Mouse (Mus musculus): ENCODE results near the gene Ccdc85b.

The Ccdc85b gene

GRCm38 (mm10) chr19:5424782-5425741 is 32.6 kb downstream of the Ccdc85b start, which contains the start of the genes Drap1 and AI837181:
Gene Drap1, minus strand, starts transcription at chr19:5424979.
Gene AI837181, plus strand, starts transcription at chr19:5425144.
- DNase-seq (ENCODE audit: low spot score in 2 of 2), result peak; percentile 87 to 89

GRCm38 (mm10) chr19:5424092-5424781 is 33.5 kb downstream of the Ccdc85b start:
- DNase-seq (ENCODE audit: low spot score in 2 of 2), result peak; percentile 59

DNA sequence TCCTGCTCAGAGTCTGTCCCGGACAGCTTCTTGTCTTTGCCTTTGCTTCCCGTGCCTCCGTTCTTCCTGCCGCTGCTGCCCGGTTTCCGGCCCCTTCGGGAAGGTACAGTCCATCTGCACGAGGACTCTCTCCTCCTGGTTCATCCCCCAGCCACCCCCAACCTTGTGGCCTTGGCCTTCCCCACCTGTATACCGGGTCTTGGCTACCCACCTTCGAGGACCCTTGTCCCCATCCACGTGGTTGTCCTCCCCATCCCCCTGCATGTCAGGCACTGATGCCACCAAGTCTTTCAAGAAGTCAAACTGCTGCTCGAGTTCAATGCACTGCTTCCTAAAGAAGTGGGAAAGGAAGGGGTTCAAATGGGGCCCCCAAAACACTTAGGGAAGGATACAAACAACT is 34.1 kb downstream of the Ccdc85b start:
- no peak for DNase-seq (ENCODE audit: low spot score in 2 of 2)

DNA sequence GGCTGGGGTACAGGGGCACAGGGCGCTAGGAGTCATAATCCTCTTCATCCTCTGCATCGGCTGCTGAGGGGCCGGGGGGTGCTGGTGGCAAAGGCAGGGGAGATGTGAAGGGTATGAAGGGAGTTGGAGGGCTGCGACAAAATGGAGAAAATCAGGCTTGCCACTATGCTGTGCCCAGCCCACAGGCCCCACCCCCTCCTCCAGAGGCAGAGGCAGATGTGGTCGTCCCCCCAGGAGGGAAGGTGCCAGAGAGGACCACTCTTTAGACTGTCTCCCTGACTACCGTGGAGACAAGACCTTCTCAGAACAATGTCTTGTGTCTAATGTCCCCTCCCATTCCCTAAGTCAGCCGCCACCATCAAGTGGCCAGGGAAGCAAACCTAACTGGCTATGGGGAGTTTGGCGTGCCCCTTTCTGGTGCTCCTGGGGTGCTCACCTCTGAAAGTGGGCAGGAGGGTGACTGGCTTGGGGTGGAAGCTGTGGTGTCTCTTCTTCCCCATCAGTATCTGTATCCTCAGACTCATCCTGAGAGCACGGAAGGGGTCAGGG is 34.7 kb downstream of the Ccdc85b start:
- DNase-seq (ENCODE audit: low spot score in 2 of 2), result no peak

- no peak for DNase-seq (ENCODE audit: low spot score in 2 of 2)
These were observed 35.4 kb downstream of the Ccdc85b start for GRCm38 (mm10) chr19:5422267-5422666.

DNA sequence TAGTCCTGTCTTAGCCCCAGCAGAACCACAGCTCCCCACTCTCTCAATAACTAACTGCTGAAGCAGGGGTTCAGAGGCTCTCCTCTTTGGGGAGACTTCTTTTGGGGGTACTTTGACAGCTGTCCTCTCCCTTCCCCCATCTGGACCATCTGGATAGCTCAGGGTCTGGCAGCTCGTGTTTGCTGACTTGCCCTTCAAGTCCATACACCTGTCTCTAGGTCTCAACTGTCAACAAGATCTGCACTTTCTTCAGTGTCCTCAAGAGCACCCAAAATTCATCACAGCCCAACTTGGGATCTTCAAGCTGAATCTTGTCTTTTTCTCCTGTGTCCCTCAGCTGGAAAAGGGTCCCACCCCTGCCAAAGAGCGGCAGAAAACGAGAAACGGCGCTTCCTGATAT is 35.9 kb downstream of the Ccdc85b start:
- DNase-seq (ENCODE audit: low spot score in 2 of 2), result no peak

- no peak for DNase-seq (ENCODE audit: low spot score in 2 of 2)
These were observed 37.1 kb downstream of the Ccdc85b start for GRCm38 (mm10) chr19:5420579-5420978.

DNA sequence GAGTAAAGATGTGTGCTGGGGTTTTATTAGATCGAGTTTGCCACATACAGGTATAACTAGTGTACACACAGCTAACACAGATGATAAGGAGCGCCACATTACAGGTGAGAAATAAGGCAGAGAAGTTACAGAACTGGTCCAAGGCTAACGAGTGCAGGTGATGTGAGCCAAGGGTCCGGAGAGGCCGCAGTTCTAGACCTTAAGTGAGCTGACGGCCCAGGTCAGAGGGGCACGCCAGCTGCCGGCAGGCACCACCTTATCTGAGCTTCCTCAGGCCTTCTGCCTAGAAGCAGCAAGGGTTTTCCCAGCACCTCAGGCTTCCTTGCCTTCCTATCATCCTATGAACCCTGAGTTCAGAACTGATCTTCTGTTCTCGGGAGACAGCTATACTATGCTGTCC is 38.1 kb downstream of the Ccdc85b start:
- no peak for DNase-seq (ENCODE audit: low spot score in 2 of 2)

GRCm38 (mm10) chr19:5418750-5419466 is 38.8 kb downstream of the Ccdc85b start:
- DNase-seq (ENCODE audit: low spot score in 2 of 2), result no peak

GRCm38 (mm10) chr19:5414534-5414957 is 43.1 kb downstream of the Ccdc85b start:
- no peak for DNase-seq (ENCODE audit: low spot score in 2 of 2)

DNA sequence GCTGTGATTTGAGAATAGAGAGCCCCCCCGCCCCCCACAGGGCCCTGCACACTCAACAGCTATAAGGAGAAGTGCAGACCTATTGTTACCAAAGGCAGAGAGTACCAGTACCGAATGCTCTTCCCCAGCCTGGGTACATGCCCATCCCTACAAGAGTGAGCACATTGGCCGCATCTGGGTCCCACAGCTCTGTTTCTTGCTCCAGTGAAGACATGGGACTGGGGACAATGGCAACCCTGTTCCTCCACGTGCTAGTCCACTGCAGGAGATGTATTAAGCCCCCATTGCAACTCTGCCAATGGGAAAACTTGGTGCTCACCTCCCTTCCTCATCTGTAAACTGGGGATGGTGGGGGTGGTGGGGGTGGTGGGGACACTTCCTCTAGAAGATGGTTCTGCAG is 43.9 kb downstream of the Ccdc85b start:
- DNase-seq (ENCODE audit: low spot score in 2 of 2), result no peak

DNA sequence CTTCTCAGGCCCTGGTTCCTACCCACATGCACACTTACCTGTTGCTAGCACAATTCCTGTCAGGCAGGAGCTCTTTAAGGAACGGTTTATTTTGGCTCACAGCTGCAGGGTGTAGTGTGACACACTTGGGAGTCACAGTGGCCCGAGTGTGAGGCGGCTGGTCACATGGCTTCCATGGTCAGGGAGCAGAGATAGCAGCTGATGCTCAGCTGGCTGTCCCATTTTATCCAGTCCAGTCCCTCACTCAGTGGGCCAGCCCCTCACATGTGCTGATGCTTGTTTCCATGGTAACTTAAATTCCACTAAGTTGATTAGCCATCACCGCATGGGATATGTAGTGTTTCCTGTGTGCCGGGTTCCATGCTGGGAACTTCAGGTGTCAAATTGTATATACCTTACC is 45.7 kb downstream of the Ccdc85b start:
- DNase-seq (ENCODE audit: low spot score in 2 of 2), result no peak

DNA sequence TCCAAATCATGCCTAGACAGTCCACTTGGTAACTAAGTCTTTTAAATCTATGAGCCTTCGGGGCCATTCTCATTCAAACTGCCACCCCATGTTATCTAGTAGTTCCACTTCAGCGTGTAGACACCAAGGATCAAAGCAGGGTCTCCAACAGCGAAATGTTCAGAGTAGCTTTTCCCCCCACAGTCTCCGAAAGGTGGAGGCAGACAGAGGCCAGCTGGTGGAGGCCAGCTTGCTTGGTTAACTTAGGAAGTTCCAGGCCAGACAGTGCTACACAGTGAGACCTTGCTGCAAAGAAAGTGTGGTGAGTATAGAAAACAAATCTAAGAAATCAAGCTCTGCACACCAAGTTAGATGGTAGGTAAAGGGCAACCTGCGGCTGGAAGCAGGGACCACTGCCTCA is 47.1 kb downstream of the Ccdc85b start:
- no peak for DNase-seq (ENCODE audit: low spot score in 2 of 2)

DNA sequence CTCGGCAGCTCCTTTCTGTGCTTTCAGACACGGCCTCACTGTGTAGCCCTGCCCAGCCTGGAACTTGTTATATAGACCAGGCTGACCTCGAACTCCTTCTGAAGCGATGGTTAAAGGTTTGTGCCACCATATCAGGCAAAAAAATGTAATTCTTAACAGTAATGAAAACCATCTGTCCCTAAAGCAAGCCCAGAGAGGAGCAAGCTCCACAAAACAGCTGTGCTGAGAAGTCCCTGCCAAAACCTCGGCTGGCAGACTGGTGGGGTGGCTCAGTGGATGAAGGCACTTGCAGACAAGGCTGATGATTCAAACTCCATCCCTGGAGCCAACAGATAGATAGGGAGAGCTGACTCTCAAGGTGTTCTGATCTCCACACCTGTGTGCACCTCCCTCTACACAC is 48.6 kb downstream of the Ccdc85b start:
- no peak for DNase-seq (ENCODE audit: low spot score in 2 of 2)

GRCm38 (mm10) chr19:5408057-5409001 is 49.4 kb downstream of the Ccdc85b start:
- no peak for DNase-seq (ENCODE audit: low spot score in 2 of 2)

- DNase-seq (ENCODE audit: low spot score in 2 of 2), result peak in 1 of 2 experiments; percentile 54
These were observed 50.6 kb downstream of the Ccdc85b start for GRCm38 (mm10) chr19:5407133-5407532.

DNA sequence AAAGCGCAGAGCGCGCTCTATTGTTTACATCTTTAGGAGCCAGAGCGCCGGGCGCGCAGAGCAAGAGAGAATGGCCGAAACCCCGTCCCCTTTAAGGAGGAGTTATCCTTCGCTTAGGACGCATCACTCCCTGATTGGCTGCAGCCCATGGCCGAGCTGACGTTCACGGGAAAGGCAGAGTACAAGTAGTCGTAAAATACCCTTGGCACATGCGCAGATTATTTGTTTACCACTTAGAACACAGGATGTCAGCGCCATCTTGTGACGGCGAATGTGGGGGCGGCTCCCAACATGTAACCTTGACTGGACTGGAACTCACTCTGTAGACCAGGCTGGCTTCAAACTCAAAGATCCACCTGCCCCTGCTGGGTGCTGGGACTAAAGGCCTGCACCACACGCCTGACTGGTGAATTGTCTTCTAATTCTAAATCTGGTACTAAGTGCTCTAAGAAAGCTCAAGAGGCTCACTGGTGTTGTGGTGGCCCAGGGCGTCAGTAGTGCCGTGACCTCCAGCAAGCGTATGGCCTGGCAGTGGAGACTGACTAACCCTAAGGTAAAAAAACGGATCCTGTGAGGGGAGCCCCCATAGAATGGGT is 51.1 kb downstream of the Ccdc85b start:
- peak in 1 of 2 experiments; percentile 60 for DNase-seq (ENCODE audit: low spot score in 2 of 2)

GRCm38 (mm10) chr19:5405924-5406323 is 51.8 kb downstream of the Ccdc85b start:
- DNase-seq (ENCODE audit: low spot score in 2 of 2), result no peak
